Mouse (Mus musculus) heart, embryonic 11.5 days (tissue): ENCODE results near the gene Ccdc69. TPM values are rescaled to one million over a fixed set of nuclear protein-coding genes. Genes with fewer than 3 reads are reported as not detected.
"Not testable (repeated sequence)": the region's sequence is repeated elsewhere in the genome, so short reads cannot be mapped to it uniquely, and the experiment has no call there.

ENCODE experiments used
- ATAC-seq: fragments of 200-750 bp; cut with Nextera tagmentation; replicated peaks from 2 replicates; pipeline ENCODE4 v1.8.0; 2017; ENCODE audit warnings: moderate library complexity; ENCODE audit not compliant: insufficient number of reproducible peaks, low FRiP score, low TSS enrichment
- H3K27ac ChIP-seq: fragments of 300-500 bp; sonication (generic); 2 replicates; pipeline ENCODE4 v1.5.1; 2014; ENCODE audit warnings: mild to moderate bottlenecking, low read depth, low read length
- H3K27me3 ChIP-seq: fragments of 300-500 bp; sonication (generic); 2 replicates; pipeline ENCODE4 v1.6.1; 2014; ENCODE audit warnings: mild to moderate bottlenecking, low read length, mixed read lengths; ENCODE audit not compliant: control insufficient read depth, insufficient read depth
- H3K36me3 ChIP-seq: fragments of 300-500 bp; sonication (generic); 2 replicates; pipeline ENCODE4 v1.6.1; 2014; ENCODE audit warnings: mild to moderate bottlenecking, low read length, moderate library complexity, mixed read lengths; ENCODE audit not compliant: control insufficient read depth, insufficient read depth
- H3K4me1 ChIP-seq: fragments of 300-500 bp; sonication (generic); 2 replicates; pipeline ENCODE4 v1.6.1; 2014; ENCODE audit warnings: low read length; ENCODE audit not compliant: control insufficient read depth, insufficient read depth
- H3K4me2 ChIP-seq: fragments of 300-500 bp; sonication (generic); 2 replicates; pipeline ENCODE4 v1.6.1; 2014; ENCODE audit warnings: mild to moderate bottlenecking, moderate library complexity
- H3K4me3 ChIP-seq: fragments of 300-500 bp; sonication (generic); 2 replicates; pipeline ENCODE4 v1.5.1; 2014; ENCODE audit warnings: low read depth, low read length
- H3K9ac ChIP-seq: fragments of 300-500 bp; sonication (generic); 2 replicates; pipeline ENCODE4 v1.6.1; 2014; ENCODE audit warnings: mild to moderate bottlenecking, low read depth, low read length, moderate library complexity
- H3K9me3 ChIP-seq: fragments of 300-500 bp; sonication (generic); replicated peaks from 2 replicates; pipeline ENCODE4 v1.6.1; 2016; ENCODE audit warnings: low read length; ENCODE audit not compliant: control insufficient read depth
- WGBS: fragments of 180-500 bp; shearing (Covaris S2); extraction: QIAGEN DNeasy Blood & Tissue Kit; methylation state at CpG from one replicate; pipeline ENCODE4 v1.1.7; 2014; ENCODE audit not compliant: insufficient replicate concordance; 5-methylcytosine and 5-hydroxymethylcytosine counted together
- polyA plus RNA-seq: library from polyadenylated mRNA; unstranded; fragments of >200 nt; fragmentation: Nextera tagmentation; extraction: Ambion mirVana; gene quantifications from 2 replicates; pipeline ENCODE4 v1.2.1, GENCODE M21; 2014

Gene Ccdc69
- polyA plus RNA-seq, 1 experiment from 2014 or later = 16.5 TPM

GRCm38 (mm10) chr11:55099868-55100267 is 21.9 kb upstream of the Ccdc69 start:
- Histone ChIP-seq H3K27me3 (no peaks in the 10 kb centered on the region), H3K4me1 (peaks cover 5% of the 10 kb centered on the region), H3K9me3 (no peaks in the 10 kb centered on the region), H3K36me3 (no peaks in the 10 kb centered on the region), H3K4me2 (no peak overlapping the region), H3K9ac (no peak overlapping the region), H3K27ac (no peak overlapping the region), H3K4me3 (no peak overlapping the region)
- no peak for ATAC-seq
- WGBS = 71% methylated on average over 4 of the region's 4 CpGs

DNA sequence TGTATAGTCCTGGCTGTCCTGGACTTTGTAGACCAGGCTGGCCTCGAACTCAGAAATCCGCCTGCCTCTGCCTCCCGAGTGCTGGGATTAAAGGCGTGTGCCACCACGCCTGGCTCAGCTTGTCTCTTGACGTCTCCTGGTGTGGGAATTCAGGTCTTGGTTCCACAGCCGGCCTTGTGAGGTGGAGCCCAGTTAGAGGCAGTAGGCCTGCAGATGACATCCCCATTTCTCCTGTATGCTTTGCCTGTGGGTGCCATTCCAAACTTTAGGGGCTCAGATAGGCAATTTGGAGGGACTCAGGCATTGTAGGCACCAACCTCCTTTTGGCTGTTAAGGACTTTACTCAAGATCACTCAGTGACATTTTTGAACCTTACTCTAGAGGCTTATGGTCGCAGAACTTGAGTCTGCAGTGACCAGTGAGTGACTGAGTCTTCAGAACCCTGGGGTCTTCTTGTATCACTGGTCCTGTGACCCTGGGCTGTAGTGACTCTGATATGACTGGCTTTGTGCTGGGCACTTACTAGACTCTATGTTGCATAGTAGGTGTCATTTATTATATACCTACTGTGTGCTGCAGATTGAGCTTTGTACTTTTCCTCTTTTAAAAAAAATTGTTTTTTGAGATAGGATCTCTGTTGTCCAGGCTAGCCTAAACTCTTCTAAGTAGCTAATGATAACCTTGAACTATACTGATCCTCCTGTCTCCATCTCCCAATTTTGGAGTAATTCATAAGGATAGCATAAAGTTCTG is 21.3 kb upstream of the Ccdc69 start:
- H3K36me3 ChIP-seq = no peaks in the 10 kb centered on the region
- H3K27me3 ChIP-seq = no peaks in the 10 kb centered on the region
- WGBS = 84% methylated on average over 8 of the region's 8 CpGs
- ATAC-seq = no peak
- no peak overlapping the region; the same call in 1 of the 2 replicates for H3K4me3 ChIP-seq
- no peak overlapping the region for H3K27ac ChIP-seq
- no peaks in the 10 kb centered on the region for H3K9me3 ChIP-seq
- H3K4me1 ChIP-seq = peaks cover 5% of the 10 kb centered on the region
- H3K9ac ChIP-seq = no peak overlapping the region
- H3K4me2 ChIP-seq = no peak overlapping the region

GRCm38 (mm10) chr11:55098189-55098915 is 20.4 kb upstream of the Ccdc69 start:
- peaks cover 5% of the 10 kb centered on the region for H3K4me1 ChIP-seq
- 15% methylated on average over 24 of the region's 24 CpGs for WGBS
- H3K4me2 ChIP-seq = peak overlapping the region; percentile 83
- H3K36me3 ChIP-seq = no peaks in the 10 kb centered on the region
- peak; percentile 26; the same call in 1 of the 2 replicates for ATAC-seq
- no peaks in the 10 kb centered on the region for H3K27me3 ChIP-seq
- peak overlapping the region; percentile 62; the same call in 1 of the 2 replicates for H3K27ac ChIP-seq
- no peaks in the 10 kb centered on the region for H3K9me3 ChIP-seq
- peak overlapping the region; percentile 73 for H3K9ac ChIP-seq
- peak overlapping the region; percentile 57 for H3K4me3 ChIP-seq

DNA sequence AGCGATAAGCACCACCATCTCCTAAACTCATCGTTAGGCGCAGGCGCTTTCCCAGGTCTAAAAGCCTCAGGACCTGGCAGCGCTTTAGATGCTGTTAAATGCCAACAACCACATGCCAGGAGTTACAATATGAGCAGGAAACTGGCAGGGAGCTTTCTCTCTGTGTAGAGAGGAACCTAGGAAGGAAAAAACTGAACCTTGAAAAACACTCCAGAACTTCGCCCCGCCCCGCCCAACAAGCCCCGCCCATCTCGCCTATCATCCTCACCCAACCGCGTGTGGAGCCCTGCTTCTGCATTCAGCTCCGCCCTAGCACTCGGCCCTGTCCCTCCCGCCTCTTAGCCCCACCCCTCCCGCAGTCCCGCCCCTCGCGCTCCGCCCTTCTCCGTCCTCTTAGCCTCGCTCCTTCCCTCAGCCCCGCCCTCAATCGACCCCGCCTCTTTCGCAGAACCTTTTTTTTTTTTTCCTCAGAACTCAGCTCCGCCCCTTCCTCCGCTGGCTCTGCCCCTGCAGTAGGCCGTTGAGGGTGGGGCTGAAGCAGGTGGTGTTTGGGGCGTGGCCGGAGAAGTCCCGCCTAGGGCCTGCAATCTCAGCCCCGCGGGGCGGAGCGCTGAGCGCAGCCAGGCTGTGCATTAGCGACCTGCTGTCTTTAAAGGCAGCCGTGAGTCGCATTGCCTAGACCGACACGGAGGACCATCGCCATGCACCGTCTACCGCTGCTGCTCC is 19.7 kb upstream of the Ccdc69 start, which contains the start of gene Gm2a:
Gene Gm2a, plus strand, starts transcription at position 653 of the 726 bp plus-strand sequence.
- Histone ChIP-seq H3K27me3 (no peaks in the 10 kb centered on the region), H3K9me3 (no peaks in the 10 kb centered on the region), H3K4me1 (peaks cover 5% of the 10 kb centered on the region), H3K36me3 (no peaks in the 10 kb centered on the region), H3K9ac (peak within 1 kb of the TSS; percentile 73), H3K4me3 (peak within 1 kb of the TSS; percentile 57), H3K27ac (peak within 1 kb of the TSS; percentile 62; the same call in 1 of the 2 replicates), H3K4me2 (peak within 1 kb of the TSS; percentile 83)
- WGBS = 3% methylated on average over 43 of the region's 45 CpGs
- ATAC-seq = peak; percentile 93

- Histone ChIP-seq H3K4me3 (peak overlapping the region; percentile 36), H3K4me1 (peaks cover 5% of the 10 kb centered on the region), H3K4me2 (peak overlapping the region; percentile 62), H3K9me3 (no peaks in the 10 kb centered on the region), H3K36me3 (no peaks in the 10 kb centered on the region), H3K9ac (peak overlapping the region; percentile 50; the same call in 1 of the 2 replicates), H3K27me3 (no peaks in the 10 kb centered on the region), H3K27ac (peak overlapping the region; percentile 57; the same call in 1 of the 2 replicates)
- no peak for ATAC-seq
- WGBS = 28% methylated on average over 11 of the region's 11 CpGs
Observed at GRCm38 (mm10) chr11:55096731-55097462, 19.0 kb upstream of the Ccdc69 start.

GRCm38 (mm10) chr11:55096296-55096695 is 18.4 kb upstream of the Ccdc69 start:
- not testable (repeated sequence) for H3K27ac ChIP-seq, H3K9ac ChIP-seq, H3K27me3 ChIP-seq, ATAC-seq, H3K4me2 ChIP-seq, H3K4me3 ChIP-seq, H3K36me3 ChIP-seq, H3K9me3 ChIP-seq, H3K4me1 ChIP-seq
- WGBS = 76% methylated on average over 4 of the region's 4 CpGs

GRCm38 (mm10) chr11:55093096-55093495 is 15.2 kb upstream of the Ccdc69 start:
- no peak overlapping the region for H3K27ac ChIP-seq
- H3K36me3 ChIP-seq = no peaks in the 10 kb centered on the region
- H3K27me3 ChIP-seq = no peaks in the 10 kb centered on the region
- H3K4me2 ChIP-seq = no peak overlapping the region
- no peaks in the 10 kb centered on the region; the same call in 1 of the 2 replicates for H3K4me1 ChIP-seq
- no peak overlapping the region for H3K9ac ChIP-seq
- no peaks in the 10 kb centered on the region for H3K9me3 ChIP-seq
- no peak overlapping the region for H3K4me3 ChIP-seq
- no peak for ATAC-seq
- 70% methylated on average over 7 of the region's 7 CpGs for WGBS

DNA sequence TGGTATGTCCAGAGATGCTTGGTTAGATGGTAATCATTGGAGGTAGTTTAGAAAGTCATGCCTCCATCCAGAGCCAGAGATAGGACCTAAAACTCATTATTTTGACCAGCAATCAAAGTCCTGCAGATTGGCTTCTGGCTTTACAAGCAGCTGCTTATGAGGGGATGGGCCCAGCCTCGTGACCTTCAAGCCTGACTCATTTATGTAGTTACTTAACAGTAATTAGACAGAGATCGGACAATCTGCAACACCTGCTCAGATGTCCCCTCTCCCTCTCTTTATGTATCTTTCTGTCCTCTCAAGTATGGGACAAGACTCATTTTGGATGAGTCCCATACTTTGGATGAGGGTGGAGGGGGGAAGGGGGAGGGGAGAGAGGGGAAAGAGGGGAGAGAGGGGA is 12.0 kb upstream of the Ccdc69 start:
- Histone ChIP-seq H3K27ac (no peak overlapping the region), H3K4me1 (no peaks in the 10 kb centered on the region), H3K9ac (no peak overlapping the region), H3K4me2 (no peak overlapping the region), H3K36me3 (no peaks in the 10 kb centered on the region), H3K27me3 (no peaks in the 10 kb centered on the region), H3K4me3 (no peak overlapping the region), H3K9me3 (no peaks in the 10 kb centered on the region)
- no peak for ATAC-seq
- 73% methylated on average over 2 of the region's 2 CpGs for WGBS
